Mouse (Mus musculus) thymus, adult 2 months (tissue): ENCODE measurements around the gene St6galnac3.

Source experiments
- CTCF ChIP-seq: fragments of 200-500 bp; IDR thresholded peaks from 2 replicates; pipeline ENCODE4 v1.5.1; 2012; ENCODE audit warnings: mild to moderate bottlenecking, control low read depth, low read length, moderate library complexity, borderline replicate concordance; ENCODE audit not compliant: control insufficient read depth, poor library complexity, insufficient read depth; ENCODE audit errors: extremely low read depth
- POLR2A ChIP-seq: fragments of 200-500 bp; IDR thresholded peaks from 2 replicates; pipeline ENCODE4 v1.6.1; 2012; ENCODE audit warnings: mild to moderate bottlenecking, low read length, control low read depth, moderate library complexity; ENCODE audit not compliant: control insufficient read depth, poor library complexity, insufficient read depth; ENCODE audit errors: extremely low read depth

DNA sequence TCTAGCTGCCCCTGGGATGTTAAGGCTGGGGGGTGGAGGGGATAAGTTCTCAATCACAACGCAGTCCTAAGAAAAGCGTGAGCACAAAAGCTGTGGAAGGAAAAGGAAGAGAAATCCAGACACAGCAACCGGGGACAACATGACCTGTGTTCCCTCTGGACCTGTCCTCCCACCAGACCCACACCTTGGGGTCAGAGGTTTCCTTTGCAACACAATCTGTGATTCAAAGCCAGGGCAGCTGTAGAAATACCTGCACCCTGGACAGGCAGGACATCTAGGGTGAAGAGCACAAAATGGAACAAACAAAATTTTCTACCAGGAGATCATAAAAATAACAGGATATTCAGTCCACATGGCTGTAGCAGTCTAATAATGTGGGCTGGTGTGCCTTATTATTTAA is 187.5 kb downstream of the St6galnac3 start:
- no peak for TF ChIP-seq CTCF
- no peak for TF ChIP-seq POLR2A
